Mouse (Mus musculus) right cerebral cortex, postnatal 10 days (tissue): ENCODE measurements around the gene Fam84a.

Experiments
- DNase-seq, 2 experiments: peaks; one replicate each; pipeline ENCODE4 v3.0.0; 2021; ENCODE audit warnings: low spot score in 2 of 2

Fam84a gene

GRCm38 (mm10) chr12:14151921-14152320 is at the start of gene Fam84a:
Gene Fam84a, minus strand, starts transcription at chr12:14152054.
- DNase-seq = peak; percentile 98

GRCm38 (mm10) chr12:14195479-14195878 is 43.6 kb upstream of the Fam84a start:
- no peak for DNase-seq

- DNase-seq = no peak
Measured at GRCm38 (mm10) chr12:14186689-14187195, 34.9 kb upstream of the Fam84a start.

GRCm38 (mm10) chr12:14165713-14166112 is 13.9 kb upstream of the Fam84a start:
- peak; percentile 29 to 33 for DNase-seq

GRCm38 (mm10) chr12:14164936-14165335 is 13.1 kb upstream of the Fam84a start:
- no peak for DNase-seq

- peak; percentile 66 to 68 for DNase-seq
Measured at GRCm38 (mm10) chr12:14152426-14152825, 572 bp upstream of the Fam84a start.

GRCm38 (mm10) chr12:14150936-14151631 is 770 bp downstream of the Fam84a start:
- peak; percentile 56 to 73 for DNase-seq

GRCm38 (mm10) chr12:14150568-14150909 is 1.3 kb downstream of the Fam84a start:
- DNase-seq = peak; percentile 42 to 56

- peak; percentile 87 to 88 for DNase-seq
Measured at GRCm38 (mm10) chr12:14149843-14150567, 1.8 kb downstream of the Fam84a start.

GRCm38 (mm10) chr12:14149022-14149842 is 2.6 kb downstream of the Fam84a start:
- DNase-seq = peak; percentile 20 to 23

GRCm38 (mm10) chr12:14137046-14137445 is 14.8 kb downstream of the Fam84a start:
- no peak for DNase-seq

- peak; percentile 23 to 24 for DNase-seq
Measured at GRCm38 (mm10) chr12:14114730-14115129, 37.1 kb downstream of the Fam84a start.

- no peak for DNase-seq
Measured at GRCm38 (mm10) chr12:14096944-14097343, 54.9 kb downstream of the Fam84a start.
